Mouse (Mus musculus) CH12.LX (cell line): ENCODE data around the gene Fam207a. TPM values are rescaled to one million over a fixed set of nuclear protein-coding genes. Genes with fewer than 3 reads are reported as not detected.
A peak's percentile ranks its signal among the peaks of the same experiment; 100 is the strongest.

Source experiments
- DNase-seq: peaks from one replicate; pipeline ENCODE4 v3.0.0-alpha.2; 2013; ENCODE audit errors: extremely low read depth
- H3K27ac ChIP-seq: 2 replicates; pipeline ENCODE4 v1.5.1; 2012; ENCODE audit warnings: low read depth, mild to moderate bottlenecking, control low read depth, moderate library complexity; ENCODE audit not compliant: insufficient read depth
- H3K27me3 ChIP-seq: replicated peaks from 2 replicates; pipeline ENCODE3; 2012; ENCODE audit warnings: inconsistent platforms
- H3K36me3 ChIP-seq, 2 experiments: replicated peaks in 1 of 2; 2 replicates each; pipeline versions ENCODE3 to v1.6.1; 2012; ENCODE audit warnings: inconsistent platforms in 1 of 2, low read length in 1 of 2, mild to moderate bottlenecking in 1 of 2, mixed read lengths in 1 of 2, moderate library complexity in 1 of 2; ENCODE audit not compliant: control insufficient read depth in 1 of 2, insufficient read depth in 1 of 2
- H3K4me1 ChIP-seq, 2 experiments: 2 replicates each; pipeline ENCODE4 v1.6.1; 2012; ENCODE audit warnings: inconsistent platforms in 1 of 2, moderate library complexity in 1 of 2; ENCODE audit not compliant: insufficient read depth in 2 of 2, control insufficient read depth in 1 of 2
- H3K4me2 ChIP-seq: 2 replicates; pipeline ENCODE4 v1.6.1; 2012; ENCODE audit warnings: low read depth, mild to moderate bottlenecking, control low read depth; ENCODE audit not compliant: poor library complexity, insufficient read depth, severe bottlenecking
- H3K4me3 ChIP-seq, 3 experiments: fragments of 150-350 bp in 1 of 3; sonication (generic) in 1 of 3; replicated peaks in 1 of 3; 2 replicates each; pipeline versions ENCODE3 to v1.5.1; 2011 to 2012; ENCODE audit warnings: low read depth in 2 of 3, low read length in 2 of 3, mild to moderate bottlenecking in 2 of 3, moderate library complexity in 2 of 3, control low read depth in 1 of 3, improper control_type of control experiment in 1 of 3, inconsistent platforms in 1 of 3, mixed read lengths in 1 of 3; ENCODE audit not compliant: poor library complexity in 1 of 3
- H3K79me2 ChIP-seq: replicated peaks from 2 replicates; pipeline ENCODE4 v1.6.1; 2012; ENCODE audit warnings: mild to moderate bottlenecking, moderate library complexity; ENCODE audit not compliant: control insufficient read depth, poor library complexity, insufficient read depth, severe bottlenecking; ENCODE audit errors: extremely low read depth
- H3K9ac ChIP-seq: 2 replicates; pipeline ENCODE4 v1.6.1; 2012; ENCODE audit warnings: low read depth, mild to moderate bottlenecking, control low read depth, moderate library complexity; ENCODE audit not compliant: insufficient read depth
- H3K9me3 ChIP-seq: replicated peaks from 2 replicates; pipeline ENCODE3; 2012; ENCODE audit warnings: low read length, inconsistent platforms, mixed read lengths
- BHLHE40 ChIP-seq: IDR thresholded peaks from 2 replicates; pipeline ENCODE4 v1.6.1; 2011; ENCODE audit warnings: mild to moderate bottlenecking, low read depth, low read length, improper control_type of control experiment
- CHD1 ChIP-seq: IDR thresholded peaks from 2 replicates; pipeline ENCODE4 v1.6.1; 2012; ENCODE audit warnings: low read depth, low read length, improper control_type of control experiment, inconsistent platforms
- CHD2 ChIP-seq: IDR thresholded peaks from 2 replicates; pipeline ENCODE4 v1.6.1; 2011; ENCODE audit warnings: low read length, improper control_type of control experiment
- CTCF ChIP-seq, 2 experiments: IDR thresholded peaks in 1 of 2; conservative IDR thresholded peaks in 1 of 2; 2 replicates each; pipeline ENCODE4 v1.5.1; 2011 to 2012; ENCODE audit warnings: low read depth in 2 of 2, low read length in 2 of 2, improper control_type of control experiment in 1 of 2, inconsistent platforms in 1 of 2, mild to moderate bottlenecking in 1 of 2, moderate library complexity in 1 of 2
- E2F4 ChIP-seq: IDR thresholded peaks from 2 replicates; pipeline ENCODE4 v1.6.1; 2011; ENCODE audit warnings: low read depth, low read length, improper control_type of control experiment; ENCODE audit not compliant: insufficient replicate concordance
- ELF1 ChIP-seq: IDR thresholded peaks from 2 replicates; pipeline ENCODE4 v1.6.1; 2014; ENCODE audit warnings: low read depth, mild to moderate bottlenecking, inconsistent platforms, low read length, improper control_type of control experiment
- EP300 ChIP-seq: IDR thresholded peaks from 2 replicates; pipeline ENCODE4 v1.6.1; 2011; ENCODE audit warnings: low read length, improper control_type of control experiment
- ETS1 ChIP-seq: conservative IDR thresholded peaks from 2 replicates; pipeline ENCODE4 v1.6.1; 2012; ENCODE audit warnings: low read depth, mild to moderate bottlenecking, inconsistent platforms, low read length, improper control_type of control experiment, moderate library complexity
- HCFC1 ChIP-seq: IDR thresholded peaks from 2 replicates; pipeline ENCODE4 v1.6.1; 2012; ENCODE audit warnings: low read depth, mild to moderate bottlenecking, inconsistent platforms, low read length, improper control_type of control experiment
- JUN ChIP-seq: IDR thresholded peaks from 2 replicates; pipeline ENCODE4 v1.6.1; 2011; ENCODE audit warnings: low read depth, mild to moderate bottlenecking, low read length, improper control_type of control experiment, moderate library complexity; ENCODE audit not compliant: insufficient read depth
- KAT2A ChIP-seq: IDR thresholded peaks from 2 replicates; pipeline ENCODE4 v1.6.1; 2012; ENCODE audit warnings: low read length, improper control_type of control experiment, inconsistent platforms; ENCODE audit not compliant: insufficient replicate concordance
- MAFK ChIP-seq: IDR thresholded peaks from 2 replicates; pipeline ENCODE4 v1.6.1; 2011; ENCODE audit warnings: low read length, improper control_type of control experiment; ENCODE audit not compliant: insufficient replicate concordance
- MAZ ChIP-seq: IDR thresholded peaks from 2 replicates; pipeline ENCODE4 v1.6.1; 2012; ENCODE audit warnings: low read depth, mild to moderate bottlenecking, inconsistent platforms, low read length, improper control_type of control experiment, moderate library complexity
- MEF2A ChIP-seq: IDR thresholded peaks from 2 replicates; pipeline ENCODE4 v1.6.1; 2014; ENCODE audit warnings: low read depth, mild to moderate bottlenecking, inconsistent platforms, low read length, improper control_type of control experiment, borderline replicate concordance
- MXI1 ChIP-seq: IDR thresholded peaks from 2 replicates; pipeline ENCODE4 v1.6.1; 2011; ENCODE audit warnings: mild to moderate bottlenecking, low read depth, low read length, improper control_type of control experiment
- POLR2AphosphoS2 ChIP-seq: IDR thresholded peaks from 2 replicates; pipeline ENCODE4 v1.6.1; 2011; ENCODE audit warnings: low read depth, low read length, improper control_type of control experiment
- TCF12 ChIP-seq: IDR thresholded peaks from 2 replicates; pipeline ENCODE4 v1.6.1; 2014; ENCODE audit warnings: low read depth, mild to moderate bottlenecking, inconsistent platforms, low read length, improper control_type of control experiment
- UBTF ChIP-seq: IDR thresholded peaks from 2 replicates; pipeline ENCODE4 v1.6.1; 2012; ENCODE audit warnings: low read depth, mild to moderate bottlenecking, inconsistent platforms, low read length, improper control_type of control experiment, moderate library complexity
- ZC3H11A ChIP-seq: IDR thresholded peaks from 2 replicates; pipeline ENCODE4 v1.6.1; 2012; ENCODE audit warnings: low read depth, mild to moderate bottlenecking, inconsistent platforms, low read length, improper control_type of control experiment
- ZKSCAN1 ChIP-seq: IDR thresholded peaks from 2 replicates; pipeline ENCODE4 v1.6.1; 2012; ENCODE audit warnings: low read depth, inconsistent platforms, low read length, improper control_type of control experiment, borderline replicate concordance
- ZMIZ1 ChIP-seq: IDR thresholded peaks from 2 replicates; pipeline ENCODE4 v1.6.1; 2012; ENCODE audit warnings: low read depth, mild to moderate bottlenecking, inconsistent platforms, low read length, improper control_type of control experiment
- ZNF384 ChIP-seq: IDR thresholded peaks from 2 replicates; pipeline ENCODE4 v1.6.1; 2012; ENCODE audit warnings: low read depth, low read length, improper control_type of control experiment, inconsistent platforms
- dilution Hi-C: fragments of 300-500 bp; cut with MboI; formaldehyde crosslinking; loops from 2 replicates; pipeline ENCODE4 v1.14.3; 2020; ENCODE audit warnings: low sequenced_read_pairs; ENCODE audit not compliant: extremely low pct_unique_long_range_greater_than_20kb, extremely low pct_ligation_motif_present
- in situ Hi-C: fragments of 300-500 bp; cut with MboI; formaldehyde crosslinking; loops from 3 replicates; pipeline ENCODE4 v1.14.3; 2019; ENCODE audit warnings: low sequenced_read_pairs, low pct_ligation_motif_present, low pct_unique_long_range_greater_than_20kb, mixed read lengths
- polyA plus RNA-seq: library from polyadenylated mRNA; unstranded; fragments of >175 nt; gene quantifications from 2 replicates; pipeline ENCODE4 v1.2.1, GENCODE M21; 2012; ENCODE audit warnings: low read depth; ENCODE audit not compliant: insufficient read length
- total RNA-seq, 2 experiments: library from RNA; depleted of rRNA; stranded (reverse); fragments of 300-350 nt in 1 of 2; fragments of >200 nt in 1 of 2; gene quantifications; 2 replicates each; pipeline ENCODE4 v1.2.3; 2012 to 2014

Gene Fam207a
- total and polyA plus RNA-seq, 3 experiments = 43.1 to 65.4 (median 46.1) TPM

- H3K4me1 ChIP-seq = peaks cover 3 to 8% of the 10 kb centered on the region in 2 experiments; a peak in 3 of 4 replicates
These were observed 51.2 kb downstream of the Fam207a start for GRCm38 (mm10) chr10:77464181-77464936.

GRCm38 (mm10) chr10:77461161-77461560 lies 54.4 kb downstream of the Fam207a start:
- dilution Hi-C loops (no loop called here), in situ Hi-C loops (no loop called here)
- H3K27ac ChIP-seq = no peak overlapping the region
- H3K36me3 ChIP-seq = no peaks in the 10 kb centered on the region
- H3K9ac ChIP-seq = no peak overlapping the region
- H3K9me3 ChIP-seq = no peaks in the 10 kb centered on the region
- H3K4me2 ChIP-seq = no peak overlapping the region
- DNase-seq = no peak
- TF ChIP-seq MAZ (no peak), KAT2A (no peak), UBTF (no peak), ZKSCAN1 (no peak), MXI1 (no peak), BHLHE40 (no peak), ETS1 (no peak), POLR2AphosphoS2 (no peak), ZC3H11A (no peak), MEF2A (no peak), EP300 (no peak), CHD1 (no peak), JUN (no peak), MAFK (no peak), ZMIZ1 (no peak), ELF1 (no peak), E2F4 (no peak), ZNF384 (no peak), CTCF (conservative IDR thresholded peaks at IDR 0.05 in 1 of 2, IDR thresholded peaks at IDR 0.05 in 1 of 2; ENCODE audit: low read depth in 2 of 2, low read length in 2 of 2) (no peak)
- no peaks in the 10 kb centered on the region for H3K79me2 ChIP-seq
- H3K4me3 ChIP-seq = no peak overlapping the region
- H3K4me1 ChIP-seq = peaks cover 3 to 8% of the 10 kb centered on the region in 2 experiments; a peak in 3 of 4 replicates
- peaks cover 27% of the 10 kb centered on the region for H3K27me3 ChIP-seq

More at GRCm38 (mm10) chr10:77464181-77464936, 51.2 kb downstream of the Fam207a start:
- Histone ChIP-seq H3K4me3 (no peak overlapping the region), H3K9me3 (no peaks in the 10 kb centered on the region), H3K27me3 (peaks cover 9% of the 10 kb centered on the region), H3K9ac (no peak overlapping the region), H3K4me2 (no peak overlapping the region), H3K79me2 (no peaks in the 10 kb centered on the region), H3K36me3 (no peaks in the 10 kb centered on the region), H3K27ac (no peak overlapping the region)
- dilution Hi-C loops (no loop called here), in situ Hi-C loops (no loop called here)
- DNase-seq = peak; percentile 57
- TF ChIP-seq CHD1 = no peak
- TF ChIP-seq UBTF = no peak
- no peak for TF ChIP-seq KAT2A
- no peak for TF ChIP-seq TCF12
- no peak for TF ChIP-seq CHD2
- no peak for TF ChIP-seq HCFC1
- no peak for TF ChIP-seq ETS1
- TF ChIP-seq MEF2A = no peak
- no peak for TF ChIP-seq MAFK
